Mouse (Mus musculus) embryonic fibroblast, embryonic 13.5 days (primary cell): ENCODE data around the gene Abca4.

Source experiments
- CTCF ChIP-seq: IDR thresholded peaks from 2 replicates; pipeline ENCODE4 v1.5.1; 2011; ENCODE audit warnings: mild to moderate bottlenecking, control low read depth, low read length, moderate library complexity, borderline replicate concordance; ENCODE audit not compliant: insufficient read depth
- POLR2A ChIP-seq: IDR thresholded peaks from 2 replicates; pipeline ENCODE4 v1.6.1; 2011; ENCODE audit warnings: low read depth, mild to moderate bottlenecking, control low read depth, low read length, moderate library complexity

GRCm38 (mm10) chr3:122009818-122010217, 34.4 kb upstream of the Abca4 start:
- TF ChIP-seq POLR2A (no peak), CTCF (no peak)
